Comparison of ENCODE assay signal across 15 mouse cellular contexts in the genomic region with DNA sequence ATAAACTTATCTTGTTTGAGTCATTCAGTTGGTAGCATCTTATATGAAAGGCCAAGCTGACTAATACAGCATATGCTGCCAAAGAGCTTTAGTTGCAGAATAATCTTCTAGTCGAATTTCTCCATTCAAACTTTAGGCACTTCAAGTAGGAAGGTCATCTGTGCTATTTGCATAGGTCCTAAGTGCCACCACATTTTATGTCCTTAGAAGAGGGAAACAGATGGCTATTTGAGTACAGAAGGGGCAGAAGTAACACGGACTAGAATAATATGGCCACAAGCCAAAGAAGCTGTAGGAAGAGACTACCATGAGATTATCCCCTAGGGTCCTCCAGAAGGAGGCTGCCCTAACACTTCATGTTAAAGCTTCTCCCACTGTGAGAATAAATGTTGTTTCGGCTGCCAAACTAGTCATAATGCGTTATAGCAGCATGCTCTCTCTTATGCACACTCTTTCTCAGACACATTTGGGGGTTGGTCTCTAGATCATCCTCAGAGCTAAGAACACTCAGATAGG.
"Had no signal": no experiment of that assay in that cellular context is flagged by ENCODE, and none has a peak within 500 bp of the region (broad histone marks: within the 10 kb centered on the region; RNA-seq: fewer than 3 reads in every experiment).

No protein-coding gene starts in this region.

- H3K4me1 ChIP-seq: limb, embryonic 15.5 days; midbrain, embryonic 12.5 days; neural tube, embryonic 13.5 days had no signal

- H3K9me3 ChIP-seq: limb, embryonic 12.5 days; limb, embryonic 15.5 days; midbrain, embryonic 12.5 days; neural tube, embryonic 13.5 days had no signal

- H3K27me3 ChIP-seq: limb, embryonic 12.5 days; limb, embryonic 15.5 days; midbrain, embryonic 12.5 days; neural tube, embryonic 13.5 days had no signal

- DNase-seq: kidney, postnatal 14 days; kidney, postnatal 4 days; left cerebral cortex, postnatal 4 days; liver, postnatal 0 days; lung, embryonic 14.5 days; retina, postnatal 1 day; thymus, adult 18-20 months; thymus, postnatal 36 days had no signal

- H3K4me3 ChIP-seq: limb, embryonic 12.5 days; limb, embryonic 15.5 days; midbrain, embryonic 12.5 days; myocyte; neural tube, embryonic 13.5 days had no signal

- H3K36me3 ChIP-seq: limb, embryonic 12.5 days; limb, embryonic 15.5 days; midbrain, embryonic 12.5 days; neural tube, embryonic 13.5 days had no signal

- H3K27ac ChIP-seq: limb, embryonic 12.5 days; limb, embryonic 15.5 days; liver, embryonic 14.5 days; macrophage; midbrain, embryonic 12.5 days; neural tube, embryonic 13.5 days had no signal
